ENCODE assay signal across 10 mouse cellular contexts in the genomic region with DNA sequence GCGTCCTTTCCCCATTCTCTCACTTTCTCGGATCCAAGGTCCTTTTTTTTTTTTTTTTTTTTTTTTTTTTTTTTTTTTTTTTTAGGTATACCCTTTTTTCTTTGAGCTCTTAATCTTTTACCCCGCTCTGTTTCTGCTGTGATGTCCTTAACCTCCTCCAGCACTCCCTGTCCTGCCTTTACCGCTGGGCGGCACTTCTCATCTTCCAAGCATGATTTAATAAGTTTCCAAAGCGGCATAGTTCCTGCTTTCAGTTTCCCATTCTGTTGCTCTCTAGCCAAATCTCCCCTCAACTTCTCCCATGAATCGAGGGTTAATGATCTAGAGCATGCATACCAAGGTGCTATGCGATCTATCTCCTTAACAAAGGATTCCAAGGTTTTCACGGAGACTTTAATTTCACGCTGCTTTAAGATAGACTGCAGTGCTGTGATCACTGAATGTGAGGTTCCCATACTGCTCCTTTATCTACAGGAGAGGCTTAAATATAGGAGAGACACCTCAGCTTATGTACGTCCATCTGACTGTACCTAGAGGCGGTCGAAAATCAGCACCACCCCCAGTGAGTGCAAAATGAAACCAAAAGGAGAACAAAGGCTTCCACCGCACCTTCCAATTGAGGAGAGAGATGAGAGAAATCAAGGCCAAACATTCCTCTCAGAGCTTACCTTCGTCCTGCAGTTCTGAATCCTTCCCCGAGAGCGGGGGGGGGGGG. TPM values are rescaled to one million over a fixed set of nuclear protein-coding genes. Genes with fewer than 3 reads are reported as not detected.
DNase-seq lines count a peak whose midpoint lies in the region; ATAC-seq and TF ChIP-seq lines count a peak whose summit lies in the region.
"Had no signal": no experiment of that assay in that cellular context is flagged by ENCODE, and none has a peak within 500 bp of the region (broad histone marks: within the 10 kb centered on the region; RNA-seq: fewer than 3 reads in every experiment).

No protein-coding gene starts in this region.

- peaks cover 4% of the 10 kb centered on the region; the same call in 1 of the 2 replicates for H3K9me3 ChIP-seq in hindbrain, embryonic 14.5 days (ENCODE audit: control insufficient read depth, low read length)
- no peaks in the 10 kb centered on the region for H3K9me3 ChIP-seq in intestine, postnatal 0 days (ENCODE audit: control insufficient read depth)

- H3K36me3 ChIP-seq in hindbrain, embryonic 14.5 days (replicated peaks; ENCODE audit: control insufficient read depth, insufficient read depth) = no peaks in the 10 kb centered on the region
- H3K36me3 ChIP-seq in intestine, postnatal 0 days (ENCODE audit: control insufficient read depth, insufficient read depth) = no peaks in the 10 kb centered on the region
- H3K36me3 ChIP-seq: embryonic facial prominence, embryonic 13.5 days had no signal

- H3K4me1 ChIP-seq in hindbrain, embryonic 14.5 days (replicated peaks; ENCODE audit: control insufficient read depth, insufficient read depth, low read length) = no peaks in the 10 kb centered on the region
- no peaks in the 10 kb centered on the region for H3K4me1 ChIP-seq in intestine, postnatal 0 days (replicated peaks; ENCODE audit: control insufficient read depth, insufficient read depth, low read length)
- H3K4me1 ChIP-seq: embryonic facial prominence, embryonic 13.5 days had no signal

- H3K27ac ChIP-seq in gastrocnemius, adult 2 months = no peak overlapping the region
- no peak overlapping the region for H3K27ac ChIP-seq in hindbrain, embryonic 14.5 days
- no peak overlapping the region for H3K27ac ChIP-seq in intestine, postnatal 0 days (ENCODE audit: low read depth, low read length)
- H3K27ac ChIP-seq: embryonic facial prominence, embryonic 13.5 days; macrophage had no signal

- H3K9ac ChIP-seq in hindbrain, embryonic 14.5 days = peak overlapping the region; percentile 28; the same call in 1 of the 2 replicates
- H3K9ac ChIP-seq in intestine, postnatal 0 days (ENCODE audit: low read depth, low read length) = no peak overlapping the region
- H3K9ac ChIP-seq: embryonic facial prominence, embryonic 13.5 days had no signal

- intact Hi-C loops in gastrocnemius, adult 2 months (cut with DNase I) = loop anchor here (2.0 to 10.0 kb wide), 2 partner anchors 99 to 277 kb away; no protein-coding TSS in a partner anchor
- intact Hi-C loops in gastrocnemius, postnatal 14 days (cut with DNase I; ENCODE audit: low total_unique reads) = loop anchor here (10.0 kb wide), 2 partner anchors 99 to 269 kb away; no protein-coding TSS in a partner anchor

- H3K4me3 ChIP-seq in gastrocnemius, adult 2 months = peak overlapping the region; percentile 68
- H3K4me3 ChIP-seq in hindbrain, embryonic 14.5 days (replicated peaks; ENCODE audit: low read length) = peak overlapping the region; percentile 15
- H3K4me3 ChIP-seq in intestine, postnatal 0 days (ENCODE audit: low read depth, low read length) = no peak overlapping the region
- H3K4me3 ChIP-seq: embryonic facial prominence, embryonic 13.5 days had no signal

- no peaks in the 10 kb centered on the region for H3K27me3 ChIP-seq in hindbrain, embryonic 14.5 days (ENCODE audit: control insufficient read depth, insufficient read depth, low read length)
- no peaks in the 10 kb centered on the region for H3K27me3 ChIP-seq in intestine, postnatal 0 days (replicated peaks; ENCODE audit: control insufficient read depth, insufficient read depth, low read length)
- H3K27me3 ChIP-seq: embryonic facial prominence, embryonic 13.5 days had no signal

- H3K4me2 ChIP-seq in hindbrain, embryonic 14.5 days (replicated peaks) = peak overlapping the region; percentile 35
- no peak overlapping the region for H3K4me2 ChIP-seq in intestine, postnatal 0 days (replicated peaks; ENCODE audit: low read depth)
- H3K4me2 ChIP-seq: embryonic facial prominence, embryonic 13.5 days had no signal

- 84% methylated on average over 17 of the region's 17 CpGs for WGBS in hindbrain, embryonic 14.5 days
- WGBS in intestine, postnatal 0 days = 89% methylated on average over 17 of the region's 17 CpGs

- ATAC-seq in hindbrain, embryonic 14.5 days (ENCODE audit: low FRiP score) = no peak
- no peak for ATAC-seq in intestine, postnatal 0 days

- DNase-seq in gastrocnemius, adult 2 months = no peak
- no peak for DNase-seq in gastrocnemius, postnatal 14 days
- DNase-seq in right cerebral cortex, adult 18-20 months = peak; percentile 7
- no peak for DNase-seq in right cerebral cortex, postnatal 25 days
- no peak for DNase-seq in hindbrain, embryonic 14.5 days (ENCODE audit: low spot score)
- DNase-seq in B cell, adult 2 months = no peak

- no peak for TF ChIP-seq CTCF in gastrocnemius, adult 2 months (IDR thresholded peaks at IDR 0.05)
- TF ChIP-seq CTCF in intestine, postnatal 0 days (IDR thresholded peaks at IDR 0.05; ENCODE audit: low read depth) = no peak

RNA-seq across cellular contexts. Expression of gene Nelfa, which starts 17.4 kb away (rescaled TPM):
- 1 to 10 TPM; 7.1 to 8.2 TPM for total RNA-seq in gastrocnemius, adult 2 months (2021)
- 1 to 10 TPM; 7.0 to 8.6 TPM for total RNA-seq in gastrocnemius, postnatal 14 days (2021)
- polyA plus RNA-seq in hindbrain, embryonic 14.5 days (2014; fragmentation: Nextera tagmentation; extraction: Ambion mirVana) = 35.1 and 35.5 TPM in 2 replicates
- 18.2 and 19.1 TPM in 2 replicates for polyA plus RNA-seq in intestine, postnatal 0 days (2015; fragmentation: Nextera tagmentation; extraction: Ambion mirVana)

RNA-seq across cellular contexts. Expression of gene Gm1673, which starts 29.6 kb away (rescaled TPM):
- not detected for total RNA-seq in gastrocnemius, adult 2 months (2021)
- 1 to 10 TPM in 1 of 2 experiments, under 1 TPM in 1; 0.57 to 1.7 TPM for total RNA-seq in gastrocnemius, postnatal 14 days (2021)
- 425 and 498 TPM in 2 replicates for polyA plus RNA-seq in hindbrain, embryonic 14.5 days (2014; fragmentation: Nextera tagmentation; extraction: Ambion mirVana)
- polyA plus RNA-seq in intestine, postnatal 0 days (2015; fragmentation: Nextera tagmentation; extraction: Ambion mirVana) = 26.0 and 26.7 TPM in 2 replicates
- total RNA-seq: hematopoietic stem cell, adult 5-6 weeks had no signal

RNA-seq across cellular contexts. Expression of gene Nat8l, which starts 42.2 kb away (rescaled TPM):
- total RNA-seq in gastrocnemius, adult 2 months (2021) = under 1 TPM; 0.05 to 0.20 TPM
- under 1 TPM; 0.16 to 0.29 TPM for total RNA-seq in gastrocnemius, postnatal 14 days (2021)
- 3.9 and 4.5 TPM in 2 replicates for polyA plus RNA-seq in hindbrain, embryonic 14.5 days (2014; fragmentation: Nextera tagmentation; extraction: Ambion mirVana)
- 0.10 TPM in 2 replicates for polyA plus RNA-seq in intestine, postnatal 0 days (2015; fragmentation: Nextera tagmentation; extraction: Ambion mirVana)
